Mouse (Mus musculus) liver, embryonic 13.5 days (tissue): ENCODE data around the gene Gprin3. TPM values are rescaled to one million over a fixed set of nuclear protein-coding genes. Genes with fewer than 3 reads are reported as not detected.

Experiments
- ATAC-seq: fragments of 200-750 bp; cut with Nextera tagmentation; 2 replicates; pipeline ENCODE4 v1.8.0; 2017; ENCODE audit warnings: low read depth, mild to moderate bottlenecking, moderate number of reproducible peaks, moderate library complexity
- DNase-seq: peaks from one replicate; pipeline ENCODE4 v3.0.0; 2022
- H3K27ac ChIP-seq: fragments of 300-500 bp; sonication (generic); 2 replicates; pipeline ENCODE4 v1.5.1; 2015; ENCODE audit warnings: moderate library complexity, mild to moderate bottlenecking, inconsistent platforms
- H3K27me3 ChIP-seq: fragments of 300-500 bp; sonication (generic); 2 replicates; pipeline ENCODE4 v1.6.1; 2015; ENCODE audit warnings: mild to moderate bottlenecking, inconsistent platforms
- H3K36me3 ChIP-seq: fragments of 300-500 bp; sonication (generic); 2 replicates; pipeline ENCODE4 v1.6.1; 2015; ENCODE audit warnings: mild to moderate bottlenecking, inconsistent platforms
- H3K4me1 ChIP-seq: fragments of 300-500 bp; sonication (generic); replicated peaks from 2 replicates; pipeline ENCODE4 v1.6.1; 2015; ENCODE audit warnings: inconsistent platforms
- H3K4me2 ChIP-seq: fragments of 300-500 bp; sonication (generic); 2 replicates; pipeline ENCODE4 v1.6.1; 2015; ENCODE audit warnings: inconsistent platforms, mild to moderate bottlenecking, moderate library complexity
- H3K4me3 ChIP-seq: fragments of 300-500 bp; sonication (generic); replicated peaks from 2 replicates; pipeline ENCODE4 v1.5.1; 2015; ENCODE audit warnings: mild to moderate bottlenecking, inconsistent platforms
- H3K9ac ChIP-seq: fragments of 300-500 bp; sonication (generic); 2 replicates; pipeline ENCODE4 v1.6.1; 2015; ENCODE audit warnings: mild to moderate bottlenecking, inconsistent platforms
- H3K9me3 ChIP-seq: fragments of 300-500 bp; sonication (generic); replicated peaks from 2 replicates; pipeline ENCODE4 v1.6.1; 2016; ENCODE audit warnings: inconsistent platforms
- WGBS: fragments of 180-500 bp; shearing (Covaris S2); methylation state at CpG from one replicate; pipeline ENCODE4 v1.1.7; 2015; ENCODE audit not compliant: insufficient replicate concordance; 5-methylcytosine and 5-hydroxymethylcytosine counted together
- polyA plus RNA-seq: library from polyadenylated mRNA; unstranded; fragments of >200 nt; fragmentation: Nextera tagmentation; extraction: Ambion mirVana; gene quantifications from 2 replicates; pipeline ENCODE4 v1.2.1, GENCODE M21; 2015

The Gprin3 gene
- polyA plus RNA-seq: 0.07 and 0.09 TPM in 2 replicates

DNA sequence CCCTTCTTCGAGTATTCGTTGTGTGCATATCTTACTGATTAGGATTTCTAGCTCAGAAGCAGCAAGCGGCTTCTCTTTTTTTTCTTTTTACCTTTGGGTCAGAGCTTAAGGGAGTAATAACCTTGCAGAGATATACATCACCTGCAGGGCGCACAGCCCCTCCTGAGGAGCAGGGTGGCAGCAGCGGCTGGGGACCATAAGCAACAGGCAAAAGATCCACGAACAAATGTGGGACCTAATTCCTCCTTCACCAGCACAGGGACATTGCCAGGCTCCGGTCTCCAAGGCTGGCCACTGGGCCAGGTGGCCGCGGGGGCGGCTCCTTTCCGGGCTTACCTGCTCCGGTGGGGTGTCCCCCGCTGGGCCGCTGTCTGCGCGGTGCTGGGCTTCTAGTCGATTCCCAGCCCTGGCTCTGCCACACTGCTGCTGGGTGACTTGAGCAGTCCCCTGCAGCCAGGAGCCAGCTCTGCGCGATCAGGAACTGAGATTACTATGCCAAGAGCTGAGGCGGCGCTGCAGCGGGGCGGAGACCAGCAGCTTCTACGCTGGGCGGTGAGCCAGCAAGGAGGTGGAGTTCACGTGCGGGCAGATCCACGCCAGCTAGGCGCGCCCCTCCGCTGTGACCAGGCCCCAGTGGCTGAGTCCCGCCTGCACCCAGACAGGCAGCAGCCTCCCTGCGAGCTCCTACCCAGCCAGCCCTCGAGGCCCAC lies at the start of gene Gprin3:
Gene Gprin3 (minus strand): TSS at position 471 of the 710 bp plus-strand sequence.
- Histone ChIP-seq H3K4me2 (peak within 1 kb of the TSS; percentile 57), H3K4me1 (peaks cover 5% of the 10 kb centered on the region; the same call in 1 of the 2 replicates), H3K9ac (no peak within 1 kb of the TSS), H3K9me3 (no peaks in the 10 kb centered on the region), H3K27ac (no peak within 1 kb of the TSS), H3K36me3 (no peaks in the 10 kb centered on the region), H3K4me3 (peak within 1 kb of the TSS; percentile 45), H3K27me3 (no peaks in the 10 kb centered on the region)
- DNase-seq (peak; percentile 4), ATAC-seq (peak; percentile 79)
- 7% methylated on average over 34 of the region's 34 CpGs for WGBS

DNA sequence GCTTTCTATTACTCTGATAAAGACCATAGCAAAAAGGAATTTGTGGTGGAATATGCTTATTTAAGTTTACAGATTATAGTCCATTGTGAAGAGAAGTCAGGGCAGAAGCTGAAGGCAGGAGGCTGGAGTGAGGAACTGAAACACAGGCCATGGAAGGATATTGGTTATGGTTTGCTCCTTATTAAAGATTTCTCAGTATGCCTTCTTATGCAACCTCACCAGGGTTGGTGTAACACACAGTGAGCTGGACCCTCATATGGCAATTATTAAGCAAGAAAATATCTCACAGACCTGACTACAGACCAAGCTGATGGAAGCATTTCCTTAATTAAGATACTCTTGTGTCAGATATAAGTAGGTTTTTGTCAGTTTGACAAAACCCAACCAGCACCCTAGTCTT lies 32.8 kb upstream of the Gprin3 start:
- Histone ChIP-seq H3K4me2 (no peak overlapping the region), H3K4me3 (no peak overlapping the region), H3K9me3 (0 out of 2 replicates have a peak, but pooled peaks cover 2% of the 10 kb centered on the region), H3K9ac (no peak overlapping the region), H3K4me1 (no peaks in the 10 kb centered on the region), H3K27ac (no peak overlapping the region), H3K36me3 (no peaks in the 10 kb centered on the region), H3K27me3 (no peaks in the 10 kb centered on the region)
- ATAC-seq: no peak
- no peak for DNase-seq

DNA sequence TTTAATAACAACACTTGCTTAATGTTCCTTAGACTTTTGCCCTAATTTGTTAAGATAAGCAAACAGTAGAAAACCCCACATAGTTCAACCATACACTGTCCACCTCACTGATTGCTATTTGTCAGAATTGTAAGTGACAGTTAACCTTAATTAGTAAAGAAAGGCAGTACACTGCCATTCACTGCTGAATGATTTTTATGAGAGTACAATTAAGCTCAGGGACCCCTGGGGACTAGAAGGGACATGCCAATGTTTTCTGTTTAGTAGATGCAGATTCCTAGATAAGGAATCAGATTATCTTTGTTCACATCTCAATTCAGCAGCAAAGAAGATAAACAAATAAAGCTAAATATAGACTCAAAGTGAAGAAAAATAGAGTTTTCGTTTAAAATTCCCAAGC lies 30.0 kb upstream of the Gprin3 start:
- H3K36me3 ChIP-seq: no peaks in the 10 kb centered on the region
- no peak overlapping the region for H3K4me3 ChIP-seq
- H3K4me1 ChIP-seq: no peaks in the 10 kb centered on the region
- no peak overlapping the region for H3K4me2 ChIP-seq
- DNase-seq: no peak
- 49% methylated on average over 1 of the region's 1 CpGs for WGBS
- no peak for ATAC-seq
- 0 out of 2 replicates have a peak, but pooled peaks cover 2% of the 10 kb centered on the region for H3K9me3 ChIP-seq
- no peaks in the 10 kb centered on the region for H3K27me3 ChIP-seq
- H3K27ac ChIP-seq: no peak overlapping the region
- H3K9ac ChIP-seq: no peak overlapping the region

DNA sequence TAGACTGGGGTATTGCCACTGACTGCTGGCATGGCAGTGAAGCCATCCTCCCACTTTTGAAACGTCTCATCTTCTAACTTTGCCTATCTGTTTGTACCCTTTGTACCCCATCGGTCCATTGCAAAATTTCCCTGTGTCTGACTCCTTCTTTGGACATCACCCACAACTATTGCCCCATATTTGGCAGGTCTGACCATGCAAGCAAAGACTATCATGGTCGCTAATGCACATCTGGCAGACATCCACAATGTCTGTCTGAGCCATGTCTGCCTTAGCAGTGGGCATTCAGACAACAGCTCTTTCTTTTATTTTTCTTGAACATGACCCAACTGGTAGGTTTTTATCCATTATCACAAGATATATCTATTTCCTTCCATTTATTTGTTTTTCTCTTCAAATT lies 25.3 kb upstream of the Gprin3 start:
- WGBS: 51% methylated on average over 3 of the region's 3 CpGs
- no peak for ATAC-seq
- Histone ChIP-seq H3K9ac (no peak overlapping the region), H3K4me3 (no peak overlapping the region), H3K27me3 (no peaks in the 10 kb centered on the region), H3K36me3 (no peaks in the 10 kb centered on the region), H3K4me1 (no peaks in the 10 kb centered on the region), H3K27ac (no peak overlapping the region), H3K9me3 (no peaks in the 10 kb centered on the region), H3K4me2 (no peak overlapping the region)
- no peak for DNase-seq

DNA sequence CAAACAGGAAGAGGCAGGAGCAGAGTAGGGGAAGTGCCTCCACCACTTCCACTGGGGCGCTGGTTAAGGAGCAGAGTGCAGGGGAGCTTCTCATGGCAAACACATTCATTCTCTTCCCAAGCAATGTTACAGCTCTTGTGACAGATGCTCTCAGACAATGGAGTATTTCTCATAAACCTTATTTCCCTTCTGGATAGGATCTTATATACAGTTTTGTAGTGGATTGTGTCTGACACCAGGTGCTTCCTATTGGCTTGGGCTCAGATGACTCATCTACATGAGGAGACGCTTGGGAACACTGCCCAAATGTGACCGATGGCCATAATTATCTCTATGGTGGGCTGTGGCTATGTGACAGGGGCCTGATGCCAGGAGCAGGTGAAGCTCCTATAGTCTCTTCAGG lies 19.0 kb upstream of the Gprin3 start:
- Histone ChIP-seq H3K9me3 (no peaks in the 10 kb centered on the region), H3K4me2 (no peak overlapping the region), H3K27me3 (no peaks in the 10 kb centered on the region), H3K27ac (no peak overlapping the region), H3K4me3 (no peak overlapping the region), H3K9ac (no peak overlapping the region), H3K4me1 (no peaks in the 10 kb centered on the region), H3K36me3 (no peaks in the 10 kb centered on the region)
- WGBS: 45% methylated on average over 3 of the region's 3 CpGs
- ATAC-seq (no peak), DNase-seq (no peak)

DNA sequence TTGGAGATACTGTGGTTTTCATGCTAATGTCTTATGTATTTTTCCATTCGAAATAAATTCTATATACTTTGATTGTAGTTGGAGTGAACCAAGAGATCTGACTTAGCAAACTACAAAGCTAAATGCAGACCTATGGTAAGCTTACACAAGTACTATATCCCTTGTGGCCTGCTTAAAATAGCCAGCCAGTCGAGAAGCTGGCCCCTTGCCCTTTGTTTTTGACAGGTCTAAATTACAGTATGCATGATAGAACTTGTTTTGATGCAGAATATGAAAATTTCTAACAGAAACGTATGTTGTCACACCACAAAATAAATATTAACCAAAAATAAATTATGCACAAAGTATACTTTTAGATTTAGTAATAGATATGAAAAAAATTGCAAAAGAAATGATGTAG lies 9.8 kb upstream of the Gprin3 start:
- Histone ChIP-seq H3K9me3 (no peaks in the 10 kb centered on the region), H3K4me1 (no peaks in the 10 kb centered on the region), H3K27ac (no peak overlapping the region), H3K27me3 (no peaks in the 10 kb centered on the region), H3K9ac (no peak overlapping the region), H3K4me3 (no peak overlapping the region), H3K36me3 (no peaks in the 10 kb centered on the region), H3K4me2 (no peak overlapping the region)
- WGBS: 28% methylated on average over 3 of the region's 3 CpGs
- ATAC-seq (no peak), DNase-seq (no peak)

DNA sequence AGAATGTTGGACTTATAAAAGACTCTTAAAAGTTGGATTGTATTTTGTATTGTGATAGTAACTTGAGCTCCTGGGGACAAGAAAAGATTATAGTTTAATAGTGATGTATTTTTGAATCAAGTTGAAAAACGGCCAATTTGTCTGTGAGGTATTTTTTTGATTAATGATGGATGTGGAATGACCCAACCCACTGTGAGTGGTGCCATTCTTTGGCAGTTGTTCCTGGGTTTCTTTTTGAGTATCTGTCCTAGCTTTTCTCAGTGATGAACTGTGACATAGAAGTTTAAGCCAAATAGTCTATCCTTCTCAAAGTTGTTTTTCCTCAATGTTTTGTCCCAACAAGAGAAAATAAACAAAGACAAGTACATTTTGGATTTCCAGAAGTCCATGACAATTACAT lies 7.0 kb upstream of the Gprin3 start:
- 34% methylated on average over 1 of the region's 1 CpGs for WGBS
- no peak for ATAC-seq
- Histone ChIP-seq H3K27me3 (no peaks in the 10 kb centered on the region), H3K9ac (no peak overlapping the region), H3K27ac (no peak overlapping the region), H3K4me1 (no peaks in the 10 kb centered on the region), H3K9me3 (no peaks in the 10 kb centered on the region), H3K4me3 (no peak overlapping the region), H3K4me2 (no peak overlapping the region), H3K36me3 (no peaks in the 10 kb centered on the region)
- DNase-seq: no peak

DNA sequence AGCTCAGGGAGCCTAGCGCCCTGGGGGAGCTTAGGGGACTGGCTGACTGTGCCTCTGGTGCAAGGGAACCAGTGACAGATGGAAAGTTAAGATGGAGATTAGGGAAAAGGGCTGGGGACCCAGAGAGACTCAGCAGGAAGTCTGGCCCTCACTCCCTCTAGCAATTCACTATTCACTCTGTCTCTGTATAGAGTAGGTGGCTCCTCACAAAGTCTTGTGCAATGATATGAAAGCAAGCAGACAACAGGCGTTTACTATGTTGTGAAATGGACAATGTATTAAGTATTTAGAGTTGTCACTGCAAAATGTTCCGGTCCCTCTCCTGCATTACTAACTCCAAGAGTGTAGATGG lies 416 bp upstream of the Gprin3 start:
- Histone ChIP-seq H3K4me3 (peak overlapping the region; percentile 45), H3K27ac (no peak overlapping the region), H3K4me2 (peak overlapping the region; percentile 57), H3K36me3 (no peaks in the 10 kb centered on the region), H3K4me1 (peaks cover 5% of the 10 kb centered on the region; the same call in 1 of the 2 replicates), H3K9me3 (no peaks in the 10 kb centered on the region), H3K9ac (no peak overlapping the region), H3K27me3 (no peaks in the 10 kb centered on the region)
- ATAC-seq (no peak; the same call in 1 of the 2 replicates), DNase-seq (no peak)
- 34% methylated on average over 3 of the region's 3 CpGs for WGBS

DNA sequence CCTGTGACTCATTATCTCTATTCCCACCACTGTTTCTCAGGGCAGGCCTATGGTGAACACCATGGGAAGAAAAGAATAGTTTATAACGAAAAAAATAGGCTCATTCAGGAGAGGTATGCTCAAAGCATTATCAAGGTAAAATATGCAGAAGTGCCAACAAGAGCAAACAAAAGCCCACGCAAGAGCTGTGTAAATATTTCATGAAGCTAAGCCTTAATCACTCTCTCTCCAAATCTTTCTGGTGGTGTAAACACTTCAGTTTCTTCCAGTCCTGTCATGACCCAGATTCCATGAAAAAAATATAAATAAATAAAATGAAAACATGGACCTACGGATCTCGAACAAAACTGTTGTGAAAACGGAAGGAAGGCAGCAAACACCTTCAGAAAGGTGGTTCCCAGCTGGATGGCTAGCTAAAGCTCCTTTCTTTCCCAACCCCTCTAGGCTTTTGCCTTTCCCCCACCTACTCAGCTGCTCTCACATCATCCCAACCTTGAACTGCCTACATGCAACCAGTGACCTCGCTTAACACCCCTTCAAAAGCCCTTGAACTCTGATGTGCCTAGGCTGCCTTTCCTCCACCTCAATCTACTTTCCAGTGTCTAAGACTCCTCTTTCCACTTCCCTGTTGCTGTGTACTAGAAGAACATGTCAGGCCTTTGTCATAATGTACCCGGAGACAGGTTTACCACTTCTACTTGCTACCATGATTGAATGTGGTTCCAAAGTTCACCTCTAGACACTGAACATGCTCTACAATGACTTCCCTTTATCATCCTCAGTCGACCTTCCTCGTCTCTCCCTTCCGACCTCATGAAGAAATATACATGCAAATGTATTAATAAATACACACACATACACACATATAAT lies 988 bp downstream of the Gprin3 start:
- DNase-seq (no peak), ATAC-seq (no peak)
- H3K4me1 ChIP-seq: peaks cover 5% of the 10 kb centered on the region; the same call in 1 of the 2 replicates
- WGBS: 56% methylated on average over 10 of the region's 10 CpGs
- H3K36me3 ChIP-seq: no peaks in the 10 kb centered on the region
- H3K9ac ChIP-seq: no peak overlapping the region
- no peak overlapping the region for H3K4me2 ChIP-seq
- H3K27ac ChIP-seq: no peak overlapping the region
- H3K4me3 ChIP-seq: no peak overlapping the region
- no peaks in the 10 kb centered on the region for H3K27me3 ChIP-seq
- no peaks in the 10 kb centered on the region for H3K9me3 ChIP-seq

DNA sequence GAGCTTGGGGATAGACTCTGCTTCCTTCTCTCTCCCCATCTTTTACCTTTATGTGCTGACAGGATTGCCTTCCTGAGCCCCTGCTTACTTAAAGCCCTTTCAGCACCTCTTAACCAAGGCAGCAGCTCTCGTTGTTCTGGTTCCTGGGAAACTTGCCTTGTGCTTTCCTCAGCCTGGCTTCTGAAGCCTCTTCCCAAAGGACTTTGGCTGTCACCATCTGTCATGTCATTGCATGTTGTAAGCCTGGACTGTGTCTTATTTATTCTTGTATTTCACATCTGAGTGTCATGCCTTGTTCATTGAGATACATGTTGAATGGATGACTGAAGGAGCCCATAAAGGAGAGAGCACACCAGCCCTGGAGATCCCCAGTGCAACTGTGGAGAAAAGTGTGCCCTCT lies 2.3 kb downstream of the Gprin3 start:
- Histone ChIP-seq H3K4me1 (peaks cover 5% of the 10 kb centered on the region; the same call in 1 of the 2 replicates), H3K27ac (no peak overlapping the region), H3K9me3 (no peaks in the 10 kb centered on the region), H3K4me3 (no peak overlapping the region), H3K36me3 (no peaks in the 10 kb centered on the region), H3K27me3 (no peaks in the 10 kb centered on the region), H3K4me2 (no peak overlapping the region), H3K9ac (no peak overlapping the region)
- 46% methylated on average over 1 of the region's 1 CpGs for WGBS
- no peak for ATAC-seq
- DNase-seq: no peak

DNA sequence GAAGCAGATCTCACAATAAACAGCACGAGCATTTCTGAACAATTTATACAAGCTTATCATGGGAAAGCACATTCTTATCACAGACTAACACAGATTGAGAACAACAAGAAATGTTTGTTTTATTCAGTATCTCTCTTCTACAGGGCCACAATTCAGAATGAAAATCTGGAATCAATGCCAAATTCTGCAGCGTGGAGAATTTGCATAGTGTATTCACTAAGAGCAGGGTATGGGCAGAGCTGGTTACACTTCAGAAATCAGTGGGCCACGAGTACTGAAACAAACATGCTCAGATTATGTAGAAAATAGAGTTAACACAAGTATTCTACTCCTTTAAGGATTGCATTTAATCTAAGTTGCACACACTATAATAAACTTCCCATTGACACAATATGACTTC lies 6.8 kb downstream of the Gprin3 start:
- no peak overlapping the region for H3K4me2 ChIP-seq
- no peak for ATAC-seq
- no peaks in the 10 kb centered on the region for H3K27me3 ChIP-seq
- H3K4me3 ChIP-seq: no peak overlapping the region
- H3K9me3 ChIP-seq: no peaks in the 10 kb centered on the region
- no peak for DNase-seq
- WGBS: 39% methylated on average over 3 of the region's 3 CpGs
- no peaks in the 10 kb centered on the region for H3K4me1 ChIP-seq
- H3K9ac ChIP-seq: no peak overlapping the region
- H3K27ac ChIP-seq: no peak overlapping the region
- H3K36me3 ChIP-seq: no peaks in the 10 kb centered on the region
